Mouse (Mus musculus) heart, adult 2 months (tissue): ENCODE results near the gene Lrrc43. TPM values are rescaled to one million over a fixed set of nuclear protein-coding genes. Genes with fewer than 3 reads are reported as not detected.

Source experiments
- DNase-seq, 2 experiments: peaks; one replicate each; pipeline ENCODE4 v3.0.0; 2021
- H3K27ac ChIP-seq: fragments of 200-600 bp; 2 replicates; pipeline ENCODE4 v1.8.1; 2022
- H3K27me3 ChIP-seq: fragments of 200-500 bp; 2 replicates; pipeline ENCODE4 v1.6.1; 2012; ENCODE audit warnings: mild to moderate bottlenecking, low read length, inconsistent platforms, mixed read lengths; ENCODE audit not compliant: control insufficient read depth, insufficient read depth
- H3K36me3 ChIP-seq: fragments of 200-500 bp; 2 replicates; pipeline ENCODE4 v1.6.1; 2012; ENCODE audit warnings: low read length, inconsistent platforms; ENCODE audit not compliant: control insufficient read depth, insufficient read depth
- H3K4me1 ChIP-seq: fragments of 200-500 bp; 2 replicates; pipeline ENCODE4 v1.6.1; 2011; ENCODE audit warnings: low read length; ENCODE audit not compliant: control insufficient read depth, insufficient read depth
- H3K4me3 ChIP-seq: fragments of 200-600 bp; 2 replicates; pipeline ENCODE4 v1.8.1; 2022
- H3K79me2 ChIP-seq: fragments of 200-500 bp; replicated peaks from 2 replicates; pipeline ENCODE4 v1.6.1; 2012; ENCODE audit warnings: mild to moderate bottlenecking, inconsistent platforms, low read length, moderate library complexity, mixed read lengths; ENCODE audit not compliant: control insufficient read depth, insufficient read depth
- H3K9ac ChIP-seq: fragments of 200-500 bp; 2 replicates; pipeline ENCODE4 v1.6.1; 2012; ENCODE audit warnings: low read depth, mild to moderate bottlenecking, control low read depth, inconsistent platforms, low read length, mixed read lengths
- CTCF ChIP-seq: fragments of 200-600 bp; IDR thresholded peaks from 2 replicates; pipeline ENCODE4 v1.8.1; 2022; ENCODE audit warnings: antibody characterized with exemption, mild to moderate bottlenecking, moderate library complexity
- EP300 ChIP-seq: fragments of 200-500 bp; IDR thresholded peaks from 2 replicates; pipeline ENCODE4 v1.6.1; 2011; ENCODE audit warnings: low read depth, low read length, control low read depth; ENCODE audit not compliant: insufficient read depth
- POLR2A ChIP-seq: fragments of 200-500 bp; IDR thresholded peaks from 2 replicates; pipeline ENCODE4 v1.6.1; 2011; ENCODE audit warnings: mild to moderate bottlenecking, low read depth, low read length, control low read depth; ENCODE audit not compliant: insufficient read depth
- WGBS: fragments of 180-500 bp; shearing (Covaris S2); methylation state at CpG from one replicate; pipeline ENCODE4 v1.1.7; 2018; 5-methylcytosine and 5-hydroxymethylcytosine counted together
- intact Hi-C: fragments of 180-260 bp; cut with DNase I; formaldehyde crosslinking; loops from one replicate; pipeline ENCODE4 v1.15.1; 2025
- long read RNA-seq: library from polyadenylated mRNA; stranded (forward); transcript quantifications from one replicate; pipeline ENCODE4 v2.0.0, GENCODE M21; 2021
- polyA plus RNA-seq: library from polyadenylated mRNA; depleted of rRNA; stranded (reverse); fragments of >200 nt; gene quantifications from 2 replicates; pipeline ENCODE4 v1.2.3, GENCODE M21; 2012; rRNA removed
- total RNA-seq, 2 experiments: library from RNA; stranded (reverse); gene quantifications; 2 replicates each; pipeline ENCODE4 v1.2.3; 2021

The Lrrc43 gene
- total RNA-seq (not detected), polyA plus RNA-seq (0.43 TPM in 1 of 2 replicates, not detected in the other)
- long read RNA-seq = 0 reads

DNA sequence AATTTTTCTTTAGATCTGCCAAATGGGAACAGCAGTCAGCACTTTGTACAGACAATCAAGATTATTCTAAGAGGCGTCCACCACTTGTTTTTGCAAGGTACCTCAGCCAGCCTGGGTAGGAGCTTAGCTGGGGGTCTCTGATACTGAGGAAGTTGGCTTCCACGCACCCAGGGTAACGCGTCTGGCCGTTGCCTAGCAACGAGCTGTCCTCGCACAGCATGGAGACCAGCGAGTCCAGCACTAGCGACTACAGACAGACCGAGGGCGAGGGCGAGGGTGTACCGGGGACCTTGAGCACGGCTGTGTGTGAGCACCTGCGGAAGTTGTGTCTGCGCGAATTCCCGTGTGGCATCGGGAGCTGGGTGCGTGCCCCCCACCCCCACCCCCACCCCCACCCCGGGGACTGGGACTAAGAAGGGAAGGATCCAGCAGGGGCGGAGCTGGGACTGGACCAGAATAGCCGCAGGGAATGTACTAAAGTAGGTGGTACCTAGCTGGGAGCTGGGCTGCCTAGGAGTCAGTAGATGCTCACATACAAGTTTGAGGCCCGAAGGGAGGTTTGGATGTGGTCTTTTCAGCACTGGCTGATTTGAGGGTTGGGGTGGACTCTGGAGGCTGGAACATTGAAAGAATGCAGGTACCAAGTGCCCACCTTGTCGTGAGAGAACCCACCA, at the start of gene Lrrc43, which contains the start of gene Il31:
TSS of gene Lrrc43 (plus strand) at position 194 of the 674 bp plus-strand sequence.
TSS of gene Il31 (minus strand) at position 378 of the 674 bp plus-strand sequence.
- H3K4me1 ChIP-seq = peaks cover 7% of the 10 kb centered on the region
- H3K27me3 ChIP-seq = no peaks in the 10 kb centered on the region
- H3K4me3 ChIP-seq = no peak within 1 kb of the TSS
- TF ChIP-seq POLR2A (no peak), CTCF (no peak), EP300 (no peak)
- H3K27ac ChIP-seq = no peak within 1 kb of the TSS
- DNase-seq = no peak
- H3K36me3 ChIP-seq = no peaks in the 10 kb centered on the region
- intact Hi-C loops = no loop called here
- 11% methylated on average over 25 of the region's 25 CpGs for WGBS
- no peak within 1 kb of the TSS for H3K9ac ChIP-seq
- no peaks in the 10 kb centered on the region for H3K79me2 ChIP-seq

DNA sequence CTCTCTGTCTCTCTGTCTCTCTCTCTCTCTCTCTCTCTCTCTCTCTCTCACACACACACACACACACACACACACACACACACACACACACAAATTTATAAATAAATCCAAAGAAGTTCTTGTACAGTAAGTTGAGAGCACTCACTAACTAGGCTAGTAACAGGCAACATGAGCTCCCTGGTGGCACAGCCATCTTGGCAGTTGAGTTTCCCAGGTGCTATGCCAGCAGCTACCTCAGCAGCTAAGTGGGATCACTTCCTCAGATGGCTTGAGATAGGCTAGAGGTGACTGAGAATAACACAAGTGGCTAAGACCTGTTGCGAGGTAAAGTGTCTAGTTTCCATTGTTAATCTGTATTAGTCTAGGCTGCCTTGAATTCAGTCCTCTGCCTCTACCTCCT, 49.8 kb upstream of the Lrrc43 start:
- Histone ChIP-seq H3K36me3 (peaks cover 1% of the 10 kb centered on the region), H3K4me1 (peaks cover 12% of the 10 kb centered on the region), H3K27ac (no peak overlapping the region), H3K79me2 (peaks cover 2% of the 10 kb centered on the region; the same call in 1 of the 2 replicates), H3K9ac (no peak overlapping the region), H3K4me3 (no peak overlapping the region), H3K27me3 (no peaks in the 10 kb centered on the region)
- TF ChIP-seq CTCF (no peak), POLR2A (no peak), EP300 (no peak)
- no peak for DNase-seq
- 79% methylated on average over 1 of the region's 1 CpGs for WGBS
- intact Hi-C loops = loop anchor here (5.0 kb wide), 2 partner anchors 152 to 187 kb away; partner anchors contain the start of gene Wdr66

DNA sequence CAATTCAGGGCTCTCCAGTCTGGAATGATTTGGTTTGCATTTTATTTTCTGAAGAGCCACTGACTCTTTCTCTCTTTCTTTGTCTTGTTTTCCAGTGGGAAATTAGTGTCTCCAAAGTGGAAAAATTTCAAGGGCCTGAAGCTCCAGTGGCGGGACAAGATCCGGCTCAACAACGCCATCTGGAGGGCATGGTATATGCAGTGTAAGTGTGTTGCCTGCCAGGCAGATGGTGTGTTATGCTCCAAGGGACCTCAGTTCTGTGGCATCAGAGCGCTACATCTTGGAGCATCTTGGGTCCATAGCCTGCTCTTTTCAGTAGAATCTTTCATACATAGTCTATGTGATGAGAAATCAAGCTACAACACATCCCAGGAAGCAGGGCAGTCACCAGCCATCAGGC, 49.2 kb upstream of the Lrrc43 start:
- no peak overlapping the region for H3K9ac ChIP-seq
- H3K4me1 ChIP-seq = peaks cover 13% of the 10 kb centered on the region
- TF ChIP-seq EP300 (no peak), CTCF (peak; percentile 56), POLR2A (no peak)
- intact Hi-C loops = loop anchor here (5.0 kb wide), 2 partner anchors 153 to 188 kb away; partner anchors contain the start of gene Wdr66
- H3K27me3 ChIP-seq = no peaks in the 10 kb centered on the region
- no peak overlapping the region for H3K27ac ChIP-seq
- no peak for DNase-seq
- 81% methylated on average over 4 of the region's 4 CpGs for whole genome bisulfite sequencing
- peaks cover 2% of the 10 kb centered on the region; the same call in 1 of the 2 replicates for H3K79me2 ChIP-seq
- no peaks in the 10 kb centered on the region; the same call in none of the 2 replicates for H3K36me3 ChIP-seq
- H3K4me3 ChIP-seq = no peak overlapping the region

DNA sequence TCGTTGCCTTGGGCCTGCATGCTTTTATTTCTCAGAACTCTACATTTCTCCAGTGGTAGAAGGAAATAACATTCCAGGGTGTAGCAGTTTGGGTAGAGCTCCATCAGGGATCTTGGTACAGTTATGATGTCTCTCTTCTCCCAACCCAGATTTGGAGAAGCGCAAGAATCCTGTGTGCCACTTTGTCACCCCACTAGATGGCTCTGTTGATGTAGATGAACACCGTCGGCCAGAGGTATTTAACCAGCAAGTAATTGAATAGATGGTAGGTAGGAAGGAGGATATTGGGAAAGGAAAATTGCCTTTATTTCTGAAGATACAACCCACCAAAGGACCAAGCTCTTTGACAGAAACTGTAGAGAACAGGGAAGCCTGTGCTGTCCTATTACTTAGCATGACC, 48.4 kb upstream of the Lrrc43 start:
- Histone ChIP-seq H3K9ac (no peak overlapping the region), H3K4me3 (no peak overlapping the region), H3K36me3 (no peaks in the 10 kb centered on the region; the same call in none of the 2 replicates), H3K27ac (no peak overlapping the region), H3K79me2 (peaks cover 2% of the 10 kb centered on the region; the same call in 1 of the 2 replicates), H3K4me1 (peaks cover 12% of the 10 kb centered on the region), H3K27me3 (no peaks in the 10 kb centered on the region)
- no peak for TF ChIP-seq POLR2A
- no peak for TF ChIP-seq EP300
- TF ChIP-seq CTCF = peak; percentile 29
- intact Hi-C loops = no loop called here
- WGBS = 71% methylated on average over 4 of the region's 4 CpGs
- DNase-seq = no peak

DNA sequence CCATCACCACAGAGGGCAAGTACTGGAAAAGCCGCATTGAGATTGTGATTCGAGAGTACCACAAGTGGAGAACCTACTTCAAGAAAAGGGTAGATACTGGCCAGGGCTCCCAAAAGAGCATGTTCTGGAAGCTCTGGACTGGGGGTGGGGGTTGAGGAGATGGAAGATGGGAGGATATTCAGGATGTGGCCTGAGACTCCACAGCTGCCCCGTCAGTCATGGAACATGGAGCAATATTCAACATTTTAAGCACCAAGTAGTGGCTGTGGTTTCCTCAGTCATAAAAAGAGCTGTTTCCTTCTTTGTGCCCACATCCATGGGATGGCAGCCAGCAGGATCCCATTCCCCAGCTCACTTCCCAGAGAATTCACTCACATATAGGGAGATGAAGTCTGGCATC, 46.8 kb upstream of the Lrrc43 start:
- H3K9ac ChIP-seq = no peak overlapping the region
- H3K79me2 ChIP-seq = peaks cover 2% of the 10 kb centered on the region; the same call in 1 of the 2 replicates
- DNase-seq = no peak
- no peak overlapping the region for H3K27ac ChIP-seq
- TF ChIP-seq EP300 (no peak), POLR2A (no peak), CTCF (no peak)
- no peaks in the 10 kb centered on the region for H3K27me3 ChIP-seq
- H3K4me1 ChIP-seq = peaks cover 5% of the 10 kb centered on the region
- H3K36me3 ChIP-seq = no peaks in the 10 kb centered on the region; the same call in 1 of the 2 replicates
- no peak overlapping the region for H3K4me3 ChIP-seq
- 88% methylated on average over 3 of the region's 3 CpGs for WGBS
- intact Hi-C loops = no loop called here

DNA sequence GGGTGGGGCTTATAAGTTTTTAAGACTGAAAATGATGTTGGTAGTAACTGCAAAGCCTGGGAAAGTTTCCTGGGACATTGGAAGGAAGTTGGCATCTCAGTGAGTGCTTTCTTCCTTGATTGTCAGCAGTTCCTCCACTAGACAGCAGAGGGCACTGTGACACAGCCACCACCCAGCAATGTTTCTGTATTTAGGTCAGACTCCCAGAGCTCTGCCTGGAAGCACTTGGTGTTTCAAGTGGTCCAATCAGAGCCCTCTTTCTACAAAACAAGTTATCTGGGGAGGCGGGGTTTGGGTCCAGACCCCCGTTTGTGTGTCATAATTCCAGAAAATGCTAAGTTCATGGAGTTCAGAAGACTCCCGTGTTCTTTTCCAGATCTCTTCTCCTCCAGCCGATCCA, 45.0 kb upstream of the Lrrc43 start:
- no peak overlapping the region for H3K9ac ChIP-seq
- no peaks in the 10 kb centered on the region for H3K79me2 ChIP-seq
- TF ChIP-seq POLR2A = no peak
- TF ChIP-seq CTCF = no peak; the same call in 1 of the 2 replicates
- peak; percentile 86 for TF ChIP-seq EP300
- no peak overlapping the region for H3K4me3 ChIP-seq
- H3K4me1 ChIP-seq = peaks cover 2% of the 10 kb centered on the region; the same call in 1 of the 2 replicates
- H3K27me3 ChIP-seq = no peaks in the 10 kb centered on the region
- DNase-seq = peak; percentile 73 to 76
- no peak overlapping the region for H3K27ac ChIP-seq
- 37% methylated on average over 4 of the region's 4 CpGs for whole genome bisulfite sequencing
- intact Hi-C loops = loop anchor here (1.0 to 2.0 kb wide), 2 partner anchors 55 to 79 kb away; no protein-coding TSS in a partner anchor
- no peaks in the 10 kb centered on the region for H3K36me3 ChIP-seq
